Mouse (Mus musculus): ENCODE data around the gene Mroh2a.

Gene Mroh2a

DNA sequence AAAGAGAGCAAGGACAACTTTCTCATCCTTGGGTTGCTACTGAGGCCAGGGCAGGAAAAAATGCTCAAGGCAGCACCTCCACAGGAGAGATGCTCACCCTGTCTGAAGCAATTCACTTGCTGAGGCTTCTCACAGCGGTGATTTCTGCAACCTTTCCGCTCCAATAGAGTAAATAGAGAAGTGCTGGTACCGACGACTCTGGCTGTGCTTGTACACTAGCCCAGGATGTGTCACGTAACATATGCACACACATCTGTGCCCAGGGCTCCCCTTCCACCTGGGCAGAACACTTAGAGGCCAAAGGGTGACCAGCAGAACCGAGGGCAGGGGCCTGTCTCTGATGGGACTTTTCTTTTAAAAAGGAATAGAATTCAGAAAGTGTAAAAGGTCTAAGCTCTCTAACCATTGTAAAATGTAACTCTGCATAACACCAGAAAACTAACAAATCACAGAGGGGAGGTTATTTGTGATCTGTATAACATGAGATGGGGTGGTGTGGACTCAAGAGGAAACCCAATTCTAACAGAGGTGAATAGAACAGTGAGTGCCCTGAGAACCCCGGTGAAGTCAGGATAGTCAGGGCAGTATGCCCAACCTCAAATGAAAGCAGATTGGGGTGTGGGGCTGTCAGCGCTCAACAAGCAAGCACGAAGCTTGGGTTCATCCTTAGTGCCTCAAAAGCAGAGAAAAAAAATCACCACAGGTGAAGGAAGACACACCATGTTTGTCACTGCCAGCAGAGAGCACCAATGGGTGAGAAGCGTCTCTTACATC is 34.0 kb downstream of the Mroh2a start:
- no peak for DNase-seq

- DNase-seq, result no peak
Observed at GRCm38 (mm10) chr1:88261706-88262105, 34.9 kb downstream of the Mroh2a start.

- peak; percentile 67 for DNase-seq
Observed at GRCm38 (mm10) chr1:88262255-88262654, 35.5 kb downstream of the Mroh2a start.

DNA sequence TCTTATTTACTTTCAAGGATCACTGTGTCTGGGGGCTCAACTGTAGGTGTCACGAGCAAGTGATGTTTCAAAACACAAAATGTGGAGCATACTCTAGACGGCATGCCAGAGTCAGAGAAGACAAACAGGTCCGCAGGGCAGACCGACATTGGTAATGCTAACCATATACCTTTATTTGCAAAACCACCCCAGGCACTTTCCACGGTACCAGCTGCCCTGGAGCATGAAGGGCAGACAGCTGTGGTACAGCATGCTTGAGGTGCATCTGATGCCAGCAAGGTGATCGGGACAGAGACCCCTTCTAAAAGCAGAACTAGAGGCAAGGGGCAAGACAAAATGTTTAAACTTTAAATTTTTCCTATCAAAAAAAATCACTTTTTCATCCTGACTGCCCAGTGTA is 36.2 kb downstream of the Mroh2a start:
- no peak for DNase-seq

DNA sequence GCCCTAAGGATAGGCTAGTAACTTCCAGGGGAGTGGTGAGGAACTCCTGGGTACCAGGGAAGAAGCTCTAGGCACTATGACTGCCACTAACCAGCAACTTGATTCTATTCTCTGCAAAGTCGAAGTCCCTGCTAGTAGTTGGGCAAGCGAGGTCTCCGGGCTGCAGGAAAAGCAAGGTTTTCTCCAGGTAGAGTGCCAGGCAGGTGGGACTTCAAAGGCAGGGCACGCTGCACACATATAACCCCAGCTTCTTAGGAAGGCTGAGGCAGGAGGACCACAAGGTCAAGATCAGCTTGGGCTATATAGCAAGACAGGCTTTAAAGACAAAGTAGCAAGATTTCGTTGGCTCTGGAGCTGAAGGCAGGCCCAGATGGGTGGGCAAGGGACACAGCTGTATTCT is 37.0 kb downstream of the Mroh2a start:
- no peak for DNase-seq

GRCm38 (mm10) chr1:88264237-88264868 is 37.6 kb downstream of the Mroh2a start:
- DNase-seq, result no peak

DNA sequence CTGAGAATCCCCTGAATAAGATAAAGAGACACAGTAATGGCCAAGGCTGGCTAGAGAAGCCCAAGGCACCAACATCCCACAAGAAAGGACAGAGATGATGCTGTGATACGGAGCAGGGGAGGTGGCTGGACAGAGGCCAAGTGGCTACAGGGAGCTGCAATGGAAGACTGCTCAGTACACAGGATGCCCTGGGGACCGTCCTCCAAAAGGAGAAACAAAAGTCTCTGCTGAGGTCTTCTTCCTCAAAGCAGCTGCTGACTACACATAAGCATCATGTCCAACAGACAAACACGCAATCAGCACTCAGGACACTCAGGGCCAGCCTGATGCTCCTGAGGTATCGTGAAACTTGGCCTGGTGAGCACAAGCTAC is 38.1 kb downstream of the Mroh2a start:
- no peak for DNase-seq

DNA sequence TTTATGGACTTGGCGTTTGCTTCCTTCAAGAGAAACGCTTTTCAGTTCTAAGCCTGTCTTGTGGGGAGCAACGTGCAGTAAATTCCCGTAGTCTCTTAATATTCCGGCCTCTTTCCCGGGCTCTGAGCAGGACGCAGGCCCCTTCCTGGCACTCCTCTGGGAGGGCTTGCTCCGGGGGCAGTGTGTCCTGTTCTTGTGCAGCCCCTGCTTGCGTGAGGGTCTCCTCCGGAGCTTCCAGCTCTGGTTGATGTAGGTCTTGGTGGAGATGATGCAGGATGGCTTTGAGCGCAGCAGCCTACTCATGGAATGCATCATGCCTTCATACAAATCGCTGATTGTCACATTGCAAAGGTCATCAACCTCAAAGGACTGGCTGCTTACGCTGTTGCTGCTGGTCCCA is 39.3 kb downstream of the Mroh2a start:
- DNase-seq, result no peak

- DNase-seq, result no peak
Observed at GRCm38 (mm10) chr1:88267489-88267888, 40.7 kb downstream of the Mroh2a start.

DNA sequence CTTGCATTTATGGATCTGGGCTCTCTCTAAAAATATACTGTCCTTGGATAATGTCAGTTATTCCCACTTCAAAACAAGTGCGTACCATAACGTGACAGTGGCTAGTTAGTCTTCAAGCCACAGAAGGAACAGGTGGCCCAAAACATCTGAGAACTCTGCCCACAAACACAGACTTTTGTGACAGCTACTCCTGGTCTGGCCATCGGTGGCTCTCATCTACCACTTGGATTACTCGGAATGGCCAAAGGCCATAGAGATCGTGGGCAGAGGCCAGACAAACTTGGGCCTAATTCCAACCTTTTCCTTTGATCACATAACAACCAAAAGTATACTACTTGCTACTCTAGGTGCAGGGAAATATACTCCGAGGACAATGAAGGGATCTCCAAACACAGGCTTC is 41.3 kb downstream of the Mroh2a start:
- no peak for DNase-seq

- DNase-seq, result no peak
Observed at GRCm38 (mm10) chr1:88269539-88270309, 42.9 kb downstream of the Mroh2a start.

DNA sequence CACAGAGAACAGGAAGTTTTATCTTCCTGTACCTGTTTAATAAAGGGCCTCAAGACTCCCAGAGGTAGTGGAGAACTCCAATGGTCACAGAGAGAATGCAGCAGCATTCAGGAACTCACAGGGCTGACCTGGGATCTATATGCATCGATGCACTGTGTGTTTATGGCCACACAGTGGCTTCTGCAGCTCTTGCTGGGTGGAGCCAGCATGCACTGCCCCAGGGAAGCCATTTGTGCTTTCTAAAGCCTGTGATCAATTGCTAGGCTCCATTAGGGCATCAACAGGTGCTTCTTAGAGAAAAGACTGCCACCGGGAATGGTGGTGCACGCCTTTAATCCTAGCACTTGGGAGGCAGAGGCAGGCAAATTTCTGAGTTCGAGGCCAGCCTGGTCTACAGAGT is 46.1 kb downstream of the Mroh2a start:
- no peak for DNase-seq

DNA sequence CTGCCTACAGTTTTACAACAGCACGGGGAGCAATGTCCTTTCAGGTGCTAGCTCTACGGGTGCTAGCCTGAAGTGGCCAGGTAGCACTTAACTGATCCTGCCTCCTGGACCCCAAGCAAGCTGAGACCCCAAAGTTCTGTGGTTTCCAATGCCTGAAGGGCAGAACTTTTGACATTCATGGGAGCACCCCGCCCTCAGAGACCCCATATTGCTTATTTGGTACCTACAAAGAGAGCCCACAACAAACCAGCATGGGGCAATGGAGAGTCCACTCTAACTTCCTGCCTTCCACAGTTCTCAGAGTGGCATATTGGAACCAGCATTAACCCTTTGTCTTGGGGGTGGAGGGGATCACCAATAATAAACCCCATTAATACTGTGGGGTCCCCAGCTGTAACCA is 46.5 kb downstream of the Mroh2a start:
- no peak for DNase-seq

DNA sequence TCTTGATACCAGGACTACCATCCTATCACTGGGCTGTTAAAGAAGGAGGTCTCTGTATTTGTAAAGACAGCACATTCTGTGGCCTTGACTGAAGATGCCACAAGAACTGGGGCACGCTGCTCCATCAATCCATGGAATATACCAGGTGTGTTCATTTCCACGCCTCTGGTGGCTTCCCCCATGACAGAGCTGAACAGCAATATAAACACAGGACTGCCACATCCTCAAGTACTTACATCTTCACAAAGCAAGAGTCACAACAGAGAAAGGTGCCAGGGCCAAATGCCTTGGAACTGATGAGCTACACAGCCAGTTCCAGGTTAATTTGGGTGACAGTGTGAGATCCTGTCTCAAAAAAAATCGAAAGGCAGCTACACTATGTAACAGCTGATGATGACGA is 47.0 kb downstream of the Mroh2a start:
- no peak for DNase-seq

- DNase-seq, result no peak
Observed at GRCm38 (mm10) chr1:88274371-88275077, 47.7 kb downstream of the Mroh2a start.

GRCm38 (mm10) chr1:88275078-88275680 is 48.4 kb downstream of the Mroh2a start:
- no peak for DNase-seq

DNA sequence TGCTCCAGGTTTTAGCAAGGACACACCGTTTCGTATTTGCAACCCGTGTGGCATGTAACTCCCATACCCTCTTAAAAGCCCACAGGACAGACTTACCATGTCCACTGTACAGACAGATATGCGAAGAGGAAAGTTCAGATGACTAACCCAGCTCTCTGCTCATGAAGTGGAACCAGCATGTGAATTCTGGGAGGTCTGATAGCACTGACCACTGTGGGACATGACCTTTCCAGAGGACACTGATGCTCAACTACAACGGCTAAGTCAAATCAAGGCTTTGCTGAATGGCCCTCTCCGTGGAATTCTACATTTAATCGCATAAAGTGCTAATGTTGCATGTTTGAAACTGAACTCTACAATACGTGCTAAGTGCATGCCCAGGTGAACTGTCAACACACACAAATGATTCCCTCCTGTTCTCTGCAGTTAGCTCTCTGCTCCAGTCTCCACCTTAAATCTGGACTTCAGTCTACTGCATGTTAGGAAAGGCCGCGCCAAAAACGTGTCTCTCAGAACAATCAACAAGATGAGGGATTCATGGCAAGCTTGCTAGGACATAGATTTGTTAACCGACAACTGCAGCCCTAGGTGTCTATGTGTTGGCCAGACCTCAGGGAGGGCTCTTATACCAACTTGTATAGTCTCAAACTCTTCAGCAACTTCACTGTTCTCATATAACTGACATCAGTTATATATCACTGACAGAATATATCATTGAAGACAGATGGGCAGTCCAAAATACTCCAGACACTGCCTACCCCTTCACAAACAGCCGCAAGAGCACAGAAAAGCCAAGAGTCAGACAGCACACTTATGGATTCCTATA is 49.1 kb downstream of the Mroh2a start:
- no peak for DNase-seq

DNA sequence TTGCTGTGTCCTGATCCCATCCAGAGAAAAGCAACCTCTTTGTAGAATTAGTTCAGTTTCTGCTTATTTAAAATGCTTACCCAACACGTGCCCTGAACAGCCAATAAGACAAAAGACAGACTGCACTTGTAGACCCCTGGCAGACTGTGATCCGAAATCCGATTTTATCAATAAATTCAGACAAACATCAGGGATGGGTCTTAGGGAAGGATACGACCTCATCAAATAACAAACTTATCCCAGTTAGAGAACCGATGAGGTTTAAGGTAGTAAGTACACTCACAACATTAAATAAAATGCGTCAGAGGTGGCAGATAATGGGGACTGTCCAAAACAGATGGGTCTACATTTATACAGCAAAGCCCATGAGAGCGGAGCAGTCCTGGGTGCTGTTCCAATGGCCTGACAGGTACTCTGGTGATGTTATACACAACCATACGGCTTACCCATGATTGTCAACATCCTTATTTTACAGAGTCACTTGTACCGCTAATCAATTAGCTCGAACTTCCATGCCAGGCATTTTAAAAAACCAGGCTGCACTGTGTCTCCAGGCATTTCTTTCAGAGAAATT is 49.8 kb downstream of the Mroh2a start:
- no peak for DNase-seq

GRCm38 (mm10) chr1:88277098-88277817 is 50.5 kb downstream of the Mroh2a start, which contains the start of the genes Hjurp and Trpm8:
Gene Hjurp, minus strand, starts transcription at chr1:88277633.
Gene Trpm8, plus strand, starts transcription at chr1:88277661.
- DNase-seq, result peak; percentile 100

DNA sequence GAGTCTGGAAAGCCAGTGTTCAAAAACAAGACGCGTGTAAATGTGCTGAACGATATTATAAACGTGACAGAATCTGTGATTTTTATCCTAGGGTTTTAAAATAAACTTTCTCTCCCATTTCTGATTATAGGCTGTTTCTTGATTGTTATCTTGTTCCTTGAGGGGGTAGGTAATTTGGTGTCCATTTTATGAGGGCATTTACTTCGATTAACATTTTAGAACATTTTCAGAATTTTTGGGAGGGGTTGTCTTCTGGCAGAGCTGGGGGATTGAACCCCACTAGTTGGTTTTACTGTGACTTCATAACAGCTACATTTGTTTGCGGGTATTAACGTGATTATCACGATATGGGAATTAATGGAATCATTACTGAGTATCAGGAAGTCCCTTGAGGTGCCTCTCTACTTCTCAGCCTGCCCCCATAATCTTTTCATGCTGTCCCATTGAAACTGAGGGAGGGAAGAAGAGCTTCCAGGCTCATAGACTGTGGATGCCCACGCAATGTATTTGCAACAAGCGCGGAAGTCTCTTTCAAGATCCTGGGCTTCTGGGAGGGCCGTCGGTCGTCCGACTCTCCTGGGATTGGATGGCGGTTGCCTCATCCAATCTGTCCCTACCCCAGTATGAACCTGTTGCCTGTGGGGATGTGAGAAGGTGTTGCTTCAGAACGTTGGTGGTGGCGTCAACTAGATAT is 51.2 kb downstream of the Mroh2a start:
- no peak for DNase-seq

Data from retina, postnatal 1 day (tissue).